Mouse (Mus musculus): ENCODE data around the gene Slc35b1.

Slc35b1 gene

GRCm38 (mm10) chr11:95417341-95417740 is 32.8 kb downstream of the Slc35b1 start:
- in situ Hi-C loops (cut with MseI, MboI): no loop called here

GRCm38 (mm10) chr11:95420880-95421435 is 36.5 kb downstream of the Slc35b1 start:
- in situ Hi-C loops (cut with MseI, MboI): no loop called here

- in situ Hi-C loops (cut with MseI, MboI): no loop called here
These were observed 39.0 kb downstream of the Slc35b1 start for GRCm38 (mm10) chr11:95423505-95423904.

GRCm38 (mm10) chr11:95431344-95431743 is 46.9 kb downstream of the Slc35b1 start:
- in situ Hi-C loops (cut with MseI, MboI): no loop called here

GRCm38 (mm10) chr11:95432194-95432593 is 47.7 kb downstream of the Slc35b1 start:
- in situ Hi-C loops (cut with MseI, MboI): no loop called here

All from mouse trophoblast stem cell (cell line).